Mouse (Mus musculus): ENCODE data around the gene Ccdc162. TPM values are rescaled to one million over a fixed set of nuclear protein-coding genes. Genes with fewer than 3 reads are reported as not detected.

Gene Ccdc162
- polyA plus RNA-seq, 1 experiment from 2014 or later: 0.69 TPM

GRCm38 (mm10) chr10:41568306-41568705 is 148.1 kb downstream of the Ccdc162 start:
- Histone ChIP-seq H3K27ac (replicated peaks; ENCODE audit: low read depth, low read length) (no peak overlapping the region), H3K4me2 (ENCODE audit: low read depth, low read length) (no peak overlapping the region), H3K4me1 (ENCODE audit: control insufficient read depth, insufficient read depth, low read length) (no peaks in the 10 kb centered on the region), H3K36me3 (replicated peaks; ENCODE audit: control insufficient read depth, insufficient read depth, low read depth, low read length) (no peaks in the 10 kb centered on the region), H3K27me3 (ENCODE audit: control insufficient read depth, insufficient read depth, low read length) (no peaks in the 10 kb centered on the region), H3K4me3 (ENCODE audit: low read depth, low read length) (no peak overlapping the region), H3K9ac (replicated peaks; ENCODE audit: low read length) (no peak overlapping the region), H3K9me3 (replicated peaks; ENCODE audit: control insufficient read depth, low read length) (no peaks in the 10 kb centered on the region)
- DNase-seq (ENCODE audit: low spot score) (no peak), ATAC-seq (replicated peaks; ENCODE audit: insufficient number of reproducible peaks, low FRiP score, low TSS enrichment, low read depth) (no peak)
- 23% methylated on average over 3 of the region's 3 CpGs for WGBS

GRCm38 (mm10) chr10:41565141-41565540 is 151.3 kb downstream of the Ccdc162 start:
- DNase-seq (ENCODE audit: low spot score) (no peak), ATAC-seq (replicated peaks; ENCODE audit: insufficient number of reproducible peaks, low FRiP score, low TSS enrichment, low read depth) (no peak)
- WGBS: 34% methylated on average over 5 of the region's 5 CpGs
- Histone ChIP-seq H3K36me3 (replicated peaks; ENCODE audit: control insufficient read depth, insufficient read depth, low read depth, low read length) (no peaks in the 10 kb centered on the region), H3K9ac (replicated peaks; ENCODE audit: low read length) (no peak overlapping the region), H3K4me3 (ENCODE audit: low read depth, low read length) (no peak overlapping the region), H3K4me1 (ENCODE audit: control insufficient read depth, insufficient read depth, low read length) (no peaks in the 10 kb centered on the region), H3K27me3 (ENCODE audit: control insufficient read depth, insufficient read depth, low read length) (no peaks in the 10 kb centered on the region), H3K27ac (replicated peaks; ENCODE audit: low read depth, low read length) (no peak overlapping the region), H3K4me2 (ENCODE audit: low read depth, low read length) (no peak overlapping the region), H3K9me3 (replicated peaks; ENCODE audit: control insufficient read depth, low read length) (no peaks in the 10 kb centered on the region)

- no peak for ATAC-seq (replicated peaks; ENCODE audit: insufficient number of reproducible peaks, low FRiP score, low TSS enrichment, low read depth)
- H3K27ac ChIP-seq (replicated peaks; ENCODE audit: low read depth, low read length): no peak overlapping the region
Measured at GRCm38 (mm10) chr10:41561701-41562395, 154.6 kb downstream of the Ccdc162 start.

GRCm38 (mm10) chr10:41558401-41558800 is 158.0 kb downstream of the Ccdc162 start:
- Histone ChIP-seq H3K36me3 (replicated peaks; ENCODE audit: control insufficient read depth, insufficient read depth, low read depth, low read length) (no peaks in the 10 kb centered on the region), H3K4me3 (ENCODE audit: low read depth, low read length) (no peak overlapping the region), H3K4me2 (ENCODE audit: low read depth, low read length) (no peak overlapping the region), H3K9me3 (replicated peaks; ENCODE audit: control insufficient read depth, low read length) (no peaks in the 10 kb centered on the region), H3K27ac (replicated peaks; ENCODE audit: low read depth, low read length) (no peak overlapping the region), H3K4me1 (ENCODE audit: control insufficient read depth, insufficient read depth, low read length) (no peaks in the 10 kb centered on the region), H3K9ac (replicated peaks; ENCODE audit: low read length) (no peak overlapping the region), H3K27me3 (ENCODE audit: control insufficient read depth, insufficient read depth, low read length) (no peaks in the 10 kb centered on the region)
- WGBS: 98% methylated on average over 1 of the region's 1 CpGs
- ATAC-seq (replicated peaks; ENCODE audit: insufficient number of reproducible peaks, low FRiP score, low TSS enrichment, low read depth): no peak
- DNase-seq (ENCODE audit: low spot score): no peak

More at GRCm38 (mm10) chr10:41561701-41562395, 154.6 kb downstream of the Ccdc162 start:
- no peak for DNase-seq (ENCODE audit: low spot score)
- Histone ChIP-seq H3K4me2 (ENCODE audit: low read depth, low read length) (no peak overlapping the region), H3K4me3 (ENCODE audit: low read depth, low read length) (no peak overlapping the region), H3K36me3 (replicated peaks; ENCODE audit: control insufficient read depth, insufficient read depth, low read depth, low read length) (no peaks in the 10 kb centered on the region), H3K27me3 (ENCODE audit: control insufficient read depth, insufficient read depth, low read length) (no peaks in the 10 kb centered on the region), H3K4me1 (ENCODE audit: control insufficient read depth, insufficient read depth, low read length) (no peaks in the 10 kb centered on the region), H3K9ac (replicated peaks; ENCODE audit: low read length) (no peak overlapping the region), H3K9me3 (replicated peaks; ENCODE audit: control insufficient read depth, low read length) (no peaks in the 10 kb centered on the region)
- WGBS: 88% methylated on average over 10 of the region's 10 CpGs

GRCm38 (mm10) chr10:41555081-41555480 is 161.4 kb downstream of the Ccdc162 start:
- Histone ChIP-seq H3K36me3 (replicated peaks; ENCODE audit: control insufficient read depth, insufficient read depth, low read depth, low read length) (no peaks in the 10 kb centered on the region), H3K4me2 (ENCODE audit: low read depth, low read length) (no peak overlapping the region), H3K4me3 (ENCODE audit: low read depth, low read length) (no peak overlapping the region), H3K9me3 (replicated peaks; ENCODE audit: control insufficient read depth, low read length) (no peaks in the 10 kb centered on the region), H3K4me1 (ENCODE audit: control insufficient read depth, insufficient read depth, low read length) (no peaks in the 10 kb centered on the region; the same call in 1 of the 2 replicates), H3K27me3 (ENCODE audit: control insufficient read depth, insufficient read depth, low read length) (no peaks in the 10 kb centered on the region), H3K27ac (replicated peaks; ENCODE audit: low read depth, low read length) (no peak overlapping the region), H3K9ac (replicated peaks; ENCODE audit: low read length) (no peak overlapping the region)
- DNase-seq (ENCODE audit: low spot score) (no peak), ATAC-seq (replicated peaks; ENCODE audit: insufficient number of reproducible peaks, low FRiP score, low TSS enrichment, low read depth) (no peak)
- WGBS: 82% methylated on average over 3 of the region's 3 CpGs

GRCm38 (mm10) chr10:41553711-41554110 is 162.7 kb downstream of the Ccdc162 start:
- 0 out of 2 replicates have a peak overlapping the region, but pooled peaks have one; percentile 18 for H3K9ac ChIP-seq (replicated peaks; ENCODE audit: low read length)
- H3K27ac ChIP-seq (replicated peaks; ENCODE audit: low read depth, low read length): no peak overlapping the region
- H3K4me3 ChIP-seq (ENCODE audit: low read depth, low read length): no peak overlapping the region
- H3K9me3 ChIP-seq (replicated peaks; ENCODE audit: control insufficient read depth, low read length): peaks cover 4% of the 10 kb centered on the region
- DNase-seq (ENCODE audit: low spot score) (no peak), ATAC-seq (replicated peaks; ENCODE audit: insufficient number of reproducible peaks, low FRiP score, low TSS enrichment, low read depth) (no peak)
- no peak overlapping the region for H3K4me2 ChIP-seq (ENCODE audit: low read depth, low read length)
- H3K36me3 ChIP-seq (replicated peaks; ENCODE audit: control insufficient read depth, insufficient read depth, low read depth, low read length): no peaks in the 10 kb centered on the region
- 73% methylated on average over 4 of the region's 4 CpGs for WGBS
- H3K4me1 ChIP-seq (ENCODE audit: control insufficient read depth, insufficient read depth, low read length): no peaks in the 10 kb centered on the region; the same call in 1 of the 2 replicates
- H3K27me3 ChIP-seq (ENCODE audit: control insufficient read depth, insufficient read depth, low read length): no peaks in the 10 kb centered on the region

GRCm38 (mm10) chr10:41552847-41553589 is 163.4 kb downstream of the Ccdc162 start:
- no peaks in the 10 kb centered on the region for H3K27me3 ChIP-seq (ENCODE audit: control insufficient read depth, insufficient read depth, low read length)
- 38% methylated on average over 14 of the region's 14 CpGs for WGBS
- no peaks in the 10 kb centered on the region; the same call in 1 of the 2 replicates for H3K4me1 ChIP-seq (ENCODE audit: control insufficient read depth, insufficient read depth, low read length)
- H3K36me3 ChIP-seq (replicated peaks; ENCODE audit: control insufficient read depth, insufficient read depth, low read depth, low read length): no peaks in the 10 kb centered on the region
- no peak overlapping the region for H3K4me2 ChIP-seq (ENCODE audit: low read depth, low read length)
- peak overlapping the region; percentile 28 for H3K27ac ChIP-seq (replicated peaks; ENCODE audit: low read depth, low read length)
- ATAC-seq (replicated peaks; ENCODE audit: insufficient number of reproducible peaks, low FRiP score, low TSS enrichment, low read depth) (peak; percentile 80), DNase-seq (ENCODE audit: low spot score) (peak; percentile 73)
- H3K4me3 ChIP-seq (ENCODE audit: low read depth, low read length): no peak overlapping the region
- H3K9ac ChIP-seq (replicated peaks; ENCODE audit: low read length): 0 out of 2 replicates have a peak overlapping the region, but pooled peaks have one; percentile 18
- peaks cover 4% of the 10 kb centered on the region for H3K9me3 ChIP-seq (replicated peaks; ENCODE audit: control insufficient read depth, low read length)

GRCm38 (mm10) chr10:41552319-41552718 is 164.1 kb downstream of the Ccdc162 start:
- no peak for ATAC-seq (replicated peaks; ENCODE audit: insufficient number of reproducible peaks, low FRiP score, low TSS enrichment, low read depth)
- WGBS: 20% methylated on average over 3 of the region's 3 CpGs
- Histone ChIP-seq H3K36me3 (replicated peaks; ENCODE audit: control insufficient read depth, insufficient read depth, low read depth, low read length) (no peaks in the 10 kb centered on the region), H3K9me3 (replicated peaks; ENCODE audit: control insufficient read depth, low read length) (peaks cover 4% of the 10 kb centered on the region), H3K4me2 (ENCODE audit: low read depth, low read length) (no peak overlapping the region), H3K27me3 (ENCODE audit: control insufficient read depth, insufficient read depth, low read length) (no peaks in the 10 kb centered on the region), H3K4me3 (ENCODE audit: low read depth, low read length) (no peak overlapping the region), H3K4me1 (ENCODE audit: control insufficient read depth, insufficient read depth, low read length) (no peaks in the 10 kb centered on the region; the same call in 1 of the 2 replicates), H3K9ac (replicated peaks; ENCODE audit: low read length) (no peak overlapping the region), H3K27ac (replicated peaks; ENCODE audit: low read depth, low read length) (no peak overlapping the region)
- DNase-seq (ENCODE audit: low spot score): no peak

Measured in embryonic facial prominence, embryonic 11.5 days (tissue).